Mouse (Mus musculus): ENCODE results near the gene Cdc42ep2.

DNA sequence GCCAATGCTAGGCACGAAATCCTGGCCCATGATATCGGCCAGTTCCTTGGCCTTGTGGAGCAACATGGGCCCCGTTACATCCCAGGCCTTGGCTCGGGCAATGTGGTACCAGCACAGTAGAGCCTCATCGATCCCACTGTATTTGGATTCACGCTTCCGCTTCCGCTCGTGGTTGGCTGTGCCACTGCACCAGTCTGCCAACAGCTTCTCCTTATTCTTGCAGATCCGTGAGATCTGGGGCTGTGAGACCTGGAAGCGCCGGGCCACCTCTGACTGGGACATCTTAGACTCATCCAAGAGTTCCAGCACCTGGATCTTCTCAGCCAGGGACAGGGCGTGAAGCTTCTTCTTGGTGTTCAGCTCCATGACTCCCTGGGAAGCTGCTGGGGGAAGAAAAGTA lies 31.9 kb downstream of the Cdc42ep2 start:
- TF ChIP-seq CTCF (conservative IDR thresholded peaks at IDR 0.05 in 1 of 2, IDR thresholded peaks at IDR 0.05 in 1 of 2; ENCODE audit: low read depth in 2 of 2, low read length in 2 of 2) (no peak), POLR2A (IDR thresholded peaks at IDR 0.05; ENCODE audit: low read depth, low read length) (no peak), TBP (conservative IDR thresholded peaks at IDR 0.05; ENCODE audit: low read depth, low read length) (no peak), MAFK (IDR thresholded peaks at IDR 0.05; ENCODE audit: insufficient replicate concordance, low read length) (no peak), CHD1 (IDR thresholded peaks at IDR 0.05; ENCODE audit: low read depth, low read length) (no peak)
